Mouse (Mus musculus): ENCODE measurements around the gene Ints4. TPM values are rescaled to one million over a fixed set of nuclear protein-coding genes. Genes with fewer than 3 reads are reported as not detected.

Ints4 gene
- polyA plus RNA-seq, 1 experiment from 2014 or later, result 37.8 TPM

- no peaks in the 10 kb centered on the region for H3K36me3 ChIP-seq (ENCODE audit: control insufficient read depth, insufficient read depth, low read length)
- H3K4me3 ChIP-seq (ENCODE audit: low read depth, low read length), result peak overlapping the region; percentile 53
- H3K4me2 ChIP-seq, result peak overlapping the region; percentile 92
- H3K9me3 ChIP-seq (replicated peaks; ENCODE audit: control insufficient read depth, low read length), result no peaks in the 10 kb centered on the region
- peak; percentile 77 for ATAC-seq (replicated peaks; ENCODE audit: insufficient number of reproducible peaks, low FRiP score, low TSS enrichment)
- peak overlapping the region; percentile 73 for H3K9ac ChIP-seq (ENCODE audit: low read depth, low read length)
- H3K27me3 ChIP-seq (ENCODE audit: control insufficient read depth, insufficient read depth, low read length), result no peaks in the 10 kb centered on the region
- H3K27ac ChIP-seq (ENCODE audit: low read depth, low read length), result no peak overlapping the region; the same call in 1 of the 2 replicates
- WGBS (ENCODE audit: insufficient replicate concordance), result 3% methylated on average over 27 of the region's 27 CpGs
- peaks cover 2% of the 10 kb centered on the region; the same call in 1 of the 2 replicates for H3K4me1 ChIP-seq (ENCODE audit: control insufficient read depth, insufficient read depth, low read length)
Observed at GRCm38 (mm10) chr7:97453141-97453921, 27.4 kb upstream of the Ints4 start.

DNA sequence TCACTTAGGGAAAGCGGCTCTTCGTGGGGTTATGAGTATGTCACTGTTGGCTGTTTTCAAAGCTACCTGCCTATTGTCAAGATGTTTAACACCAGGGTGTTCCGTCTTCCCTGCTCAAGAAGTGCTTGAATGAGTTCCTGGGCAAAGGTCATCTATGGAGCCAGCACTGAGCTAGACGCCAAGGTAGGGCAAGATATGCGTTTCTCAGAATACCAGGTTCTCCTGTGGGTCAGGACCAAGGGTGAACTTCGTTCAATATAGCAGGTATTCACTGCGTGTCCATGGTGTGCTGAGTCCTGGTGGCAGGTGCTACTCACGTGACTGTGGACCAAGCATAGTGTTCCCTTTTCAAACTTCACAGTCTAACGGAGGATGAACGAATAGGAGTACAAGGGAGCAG, 26.0 kb upstream of the Ints4 start:
- H3K4me1 ChIP-seq (ENCODE audit: control insufficient read depth, insufficient read depth, low read length), result peaks cover 2% of the 10 kb centered on the region; the same call in 1 of the 2 replicates
- H3K9ac ChIP-seq (ENCODE audit: low read depth, low read length), result no peak overlapping the region
- WGBS (ENCODE audit: insufficient replicate concordance), result 92% methylated on average over 10 of the region's 10 CpGs
- H3K4me2 ChIP-seq, result no peak overlapping the region
- H3K9me3 ChIP-seq (replicated peaks; ENCODE audit: control insufficient read depth, low read length), result no peaks in the 10 kb centered on the region
- H3K27me3 ChIP-seq (ENCODE audit: control insufficient read depth, insufficient read depth, low read length), result no peaks in the 10 kb centered on the region
- no peak for ATAC-seq (replicated peaks; ENCODE audit: insufficient number of reproducible peaks, low FRiP score, low TSS enrichment)
- H3K27ac ChIP-seq (ENCODE audit: low read depth, low read length), result no peak overlapping the region
- no peak overlapping the region for H3K4me3 ChIP-seq (ENCODE audit: low read depth, low read length)
- H3K36me3 ChIP-seq (ENCODE audit: control insufficient read depth, insufficient read depth, low read length), result no peaks in the 10 kb centered on the region

GRCm38 (mm10) chr7:97455577-97455976, 25.2 kb upstream of the Ints4 start:
- ATAC-seq (replicated peaks; ENCODE audit: insufficient number of reproducible peaks, low FRiP score, low TSS enrichment), result no peak
- Histone ChIP-seq H3K9ac (ENCODE audit: low read depth, low read length) (no peak overlapping the region), H3K27ac (ENCODE audit: low read depth, low read length) (no peak overlapping the region), H3K36me3 (ENCODE audit: control insufficient read depth, insufficient read depth, low read length) (no peaks in the 10 kb centered on the region), H3K4me1 (ENCODE audit: control insufficient read depth, insufficient read depth, low read length) (peaks cover 2% of the 10 kb centered on the region; the same call in 1 of the 2 replicates), H3K4me3 (ENCODE audit: low read depth, low read length) (no peak overlapping the region), H3K4me2 (no peak overlapping the region), H3K27me3 (ENCODE audit: control insufficient read depth, insufficient read depth, low read length) (no peaks in the 10 kb centered on the region), H3K9me3 (replicated peaks; ENCODE audit: control insufficient read depth, low read length) (no peaks in the 10 kb centered on the region)
- 81% methylated on average over 3 of the region's 3 CpGs for WGBS (ENCODE audit: insufficient replicate concordance)

GRCm38 (mm10) chr7:97473001-97473400, 7.8 kb upstream of the Ints4 start:
- no peak overlapping the region for H3K4me3 ChIP-seq (ENCODE audit: low read depth, low read length)
- no peaks in the 10 kb centered on the region for H3K36me3 ChIP-seq (ENCODE audit: control insufficient read depth, insufficient read depth, low read length)
- no peak for ATAC-seq (replicated peaks; ENCODE audit: insufficient number of reproducible peaks, low FRiP score, low TSS enrichment)
- H3K27ac ChIP-seq (ENCODE audit: low read depth, low read length), result no peak overlapping the region
- 75% methylated on average over 5 of the region's 5 CpGs for WGBS (ENCODE audit: insufficient replicate concordance)
- no peaks in the 10 kb centered on the region for H3K9me3 ChIP-seq (replicated peaks; ENCODE audit: control insufficient read depth, low read length)
- H3K4me1 ChIP-seq (ENCODE audit: control insufficient read depth, insufficient read depth, low read length), result no peaks in the 10 kb centered on the region
- no peaks in the 10 kb centered on the region for H3K27me3 ChIP-seq (ENCODE audit: control insufficient read depth, insufficient read depth, low read length)
- no peak overlapping the region for H3K9ac ChIP-seq (ENCODE audit: low read depth, low read length)
- no peak overlapping the region for H3K4me2 ChIP-seq

GRCm38 (mm10) chr7:97479349-97479748, 1.4 kb upstream of the Ints4 start:
- Histone ChIP-seq H3K4me1 (ENCODE audit: control insufficient read depth, insufficient read depth, low read length) (peaks cover 12% of the 10 kb centered on the region), H3K4me3 (ENCODE audit: low read depth, low read length) (no peak overlapping the region), H3K9ac (ENCODE audit: low read depth, low read length) (no peak overlapping the region), H3K9me3 (replicated peaks; ENCODE audit: control insufficient read depth, low read length) (no peaks in the 10 kb centered on the region), H3K27me3 (ENCODE audit: control insufficient read depth, insufficient read depth, low read length) (no peaks in the 10 kb centered on the region), H3K4me2 (no peak overlapping the region), H3K36me3 (ENCODE audit: control insufficient read depth, insufficient read depth, low read length) (no peaks in the 10 kb centered on the region), H3K27ac (ENCODE audit: low read depth, low read length) (no peak overlapping the region)
- 52% methylated on average over 3 of the region's 3 CpGs for WGBS (ENCODE audit: insufficient replicate concordance)
- no peak for ATAC-seq (replicated peaks; ENCODE audit: insufficient number of reproducible peaks, low FRiP score, low TSS enrichment)

- Histone ChIP-seq H3K4me1 (ENCODE audit: control insufficient read depth, insufficient read depth, low read length) (peaks cover 12% of the 10 kb centered on the region), H3K27me3 (ENCODE audit: control insufficient read depth, insufficient read depth, low read length) (no peaks in the 10 kb centered on the region), H3K9ac (ENCODE audit: low read depth, low read length) (no peak overlapping the region), H3K36me3 (ENCODE audit: control insufficient read depth, insufficient read depth, low read length) (peaks cover 5% of the 10 kb centered on the region; the same call in 1 of the 2 replicates), H3K9me3 (replicated peaks; ENCODE audit: control insufficient read depth, low read length) (no peaks in the 10 kb centered on the region), H3K4me3 (ENCODE audit: low read depth, low read length) (peak overlapping the region; percentile 79), H3K27ac (ENCODE audit: low read depth, low read length) (no peak overlapping the region), H3K4me2 (peak overlapping the region; percentile 57)
- no peak for ATAC-seq (replicated peaks; ENCODE audit: insufficient number of reproducible peaks, low FRiP score, low TSS enrichment)
- 29% methylated on average over 3 of the region's 3 CpGs for WGBS (ENCODE audit: insufficient replicate concordance)
Observed at GRCm38 (mm10) chr7:97480290-97480689, 466 bp upstream of the Ints4 start.

DNA sequence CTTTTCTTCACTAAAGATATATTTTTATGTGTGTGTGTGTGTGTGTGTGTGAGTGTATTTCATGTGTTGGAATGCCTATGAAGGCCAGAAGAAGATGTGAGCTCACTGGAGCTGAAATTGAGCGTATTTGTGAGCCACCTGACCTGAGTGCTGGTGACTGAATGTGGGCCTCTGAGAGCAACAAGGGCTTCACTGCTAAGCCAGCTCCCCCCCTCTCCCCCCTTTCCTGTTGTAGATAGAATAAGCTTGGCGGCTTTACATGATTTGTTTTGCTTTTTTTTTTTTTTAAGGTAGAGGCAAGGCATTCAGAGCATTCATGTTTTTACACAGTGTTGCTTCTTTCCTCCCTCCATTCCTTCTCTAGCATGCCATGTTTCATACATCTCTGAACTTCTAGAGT, 2.6 kb downstream of the Ints4 start:
- no peaks in the 10 kb centered on the region for H3K27me3 ChIP-seq (ENCODE audit: control insufficient read depth, insufficient read depth, low read length)
- H3K27ac ChIP-seq (ENCODE audit: low read depth, low read length), result no peak overlapping the region
- H3K4me1 ChIP-seq (ENCODE audit: control insufficient read depth, insufficient read depth, low read length), result peaks cover 12% of the 10 kb centered on the region
- no peak overlapping the region for H3K9ac ChIP-seq (ENCODE audit: low read depth, low read length)
- no peak for ATAC-seq (replicated peaks; ENCODE audit: insufficient number of reproducible peaks, low FRiP score, low TSS enrichment)
- H3K9me3 ChIP-seq (replicated peaks; ENCODE audit: control insufficient read depth, low read length), result no peaks in the 10 kb centered on the region
- H3K4me3 ChIP-seq (ENCODE audit: low read depth, low read length), result no peak overlapping the region
- no peak overlapping the region for H3K4me2 ChIP-seq
- WGBS (ENCODE audit: insufficient replicate concordance), result 62% methylated on average over 2 of the region's 2 CpGs
- H3K36me3 ChIP-seq (ENCODE audit: control insufficient read depth, insufficient read depth, low read length), result peaks cover 6% of the 10 kb centered on the region; the same call in 1 of the 2 replicates

DNA sequence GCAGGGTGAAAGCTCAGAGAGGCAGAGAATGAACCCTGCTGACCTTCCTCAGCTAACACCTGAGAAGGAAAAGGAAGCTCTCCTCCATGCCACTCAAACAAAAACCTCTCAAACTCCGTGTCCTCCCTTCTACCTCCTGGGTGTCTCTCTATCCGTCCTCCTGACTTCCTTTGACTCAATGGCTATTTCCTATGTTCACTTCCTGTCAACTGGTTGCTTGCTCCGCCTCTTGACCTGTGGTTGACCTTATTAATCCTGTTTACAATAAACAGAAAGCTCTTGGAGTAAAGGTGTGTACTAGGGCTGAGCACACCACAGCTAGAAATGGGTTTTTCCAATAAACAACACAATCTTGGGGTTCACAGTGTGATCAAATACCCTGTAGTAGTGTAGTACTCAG, 10.4 kb downstream of the Ints4 start:
- no peaks in the 10 kb centered on the region for H3K4me1 ChIP-seq (ENCODE audit: control insufficient read depth, insufficient read depth, low read length)
- no peaks in the 10 kb centered on the region for H3K9me3 ChIP-seq (replicated peaks; ENCODE audit: control insufficient read depth, low read length)
- H3K4me2 ChIP-seq, result no peak overlapping the region
- no peak for ATAC-seq (replicated peaks; ENCODE audit: insufficient number of reproducible peaks, low FRiP score, low TSS enrichment)
- H3K36me3 ChIP-seq (ENCODE audit: control insufficient read depth, insufficient read depth, low read length), result peaks cover 10% of the 10 kb centered on the region; the same call in 1 of the 2 replicates
- H3K9ac ChIP-seq (ENCODE audit: low read depth, low read length), result no peak overlapping the region
- H3K4me3 ChIP-seq (ENCODE audit: low read depth, low read length), result no peak overlapping the region
- no peaks in the 10 kb centered on the region for H3K27me3 ChIP-seq (ENCODE audit: control insufficient read depth, insufficient read depth, low read length)
- 62% methylated on average over 3 of the region's 3 CpGs for WGBS (ENCODE audit: insufficient replicate concordance)
- no peak overlapping the region for H3K27ac ChIP-seq (ENCODE audit: low read depth, low read length)

- H3K4me3 ChIP-seq (ENCODE audit: low read depth, low read length), result no peak overlapping the region
- no peaks in the 10 kb centered on the region for H3K27me3 ChIP-seq (ENCODE audit: control insufficient read depth, insufficient read depth, low read length)
- H3K9ac ChIP-seq (ENCODE audit: low read depth, low read length), result no peak overlapping the region
- H3K9me3 ChIP-seq (replicated peaks; ENCODE audit: control insufficient read depth, low read length), result no peaks in the 10 kb centered on the region
- no peaks in the 10 kb centered on the region for H3K4me1 ChIP-seq (ENCODE audit: control insufficient read depth, insufficient read depth, low read length)
- 73% methylated on average over 4 of the region's 4 CpGs for WGBS (ENCODE audit: insufficient replicate concordance)
- no peak for ATAC-seq (replicated peaks; ENCODE audit: insufficient number of reproducible peaks, low FRiP score, low TSS enrichment)
- H3K36me3 ChIP-seq (ENCODE audit: control insufficient read depth, insufficient read depth, low read length), result peaks cover 10% of the 10 kb centered on the region; the same call in 1 of the 2 replicates
- no peak overlapping the region for H3K4me2 ChIP-seq
- H3K27ac ChIP-seq (ENCODE audit: low read depth, low read length), result no peak overlapping the region
Observed at GRCm38 (mm10) chr7:97492420-97492819, 11.7 kb downstream of the Ints4 start.
